Mouse (Mus musculus) erythroblast, embryonic 14.5 days (primary cell): ENCODE measurements around the gene Usp39. TPM values are rescaled to one million over a fixed set of nuclear protein-coding genes. Genes with fewer than 3 reads are reported as not detected.
A peak's percentile ranks its signal among the peaks of the same experiment; 100 is the strongest.

Source experiments
- H3K27me3 ChIP-seq: 2 replicates; pipeline ENCODE4 v1.6.1; 2012; ENCODE audit warnings: inconsistent platforms; ENCODE audit not compliant: control insufficient read depth
- H3K36me3 ChIP-seq: 2 replicates; pipeline ENCODE4 v1.6.1; 2012; ENCODE audit warnings: mild to moderate bottlenecking, inconsistent platforms; ENCODE audit not compliant: control insufficient read depth
- H3K4me1 ChIP-seq: 2 replicates; pipeline ENCODE4 v1.6.1; 2012; ENCODE audit warnings: inconsistent platforms; ENCODE audit not compliant: control insufficient read depth
- H3K4me3 ChIP-seq: replicated peaks from 2 replicates; pipeline ENCODE3; 2012; ENCODE audit warnings: moderate library complexity, mild to moderate bottlenecking, inconsistent platforms
- H3K9me3 ChIP-seq: 2 replicates; pipeline ENCODE4 v1.6.1; 2012; ENCODE audit warnings: low read length, inconsistent platforms, mixed read lengths; ENCODE audit not compliant: control insufficient read depth
- GATA1 ChIP-seq: IDR thresholded peaks from 2 replicates; pipeline ENCODE4 v1.6.1; 2012; ENCODE audit warnings: low read length, inconsistent platforms, mixed read lengths
- TAL1 ChIP-seq: IDR thresholded peaks from 3 replicates; pipeline ENCODE4 v1.6.1; 2012; ENCODE audit warnings: low read length, inconsistent platforms, mixed read lengths
- polyA plus RNA-seq: library from polyadenylated mRNA; stranded (reverse); fragments of >175 nt; gene quantifications from 2 replicates; pipeline ENCODE4 v1.2.3, GENCODE M21; 2012

The Usp39 gene
- polyA plus RNA-seq, 1 experiment = 3.5 TPM

- H3K27me3 ChIP-seq = no peaks in the 10 kb centered on the region
- TF ChIP-seq TAL1 (no peak), GATA1 (no peak)
These were observed 30.0 kb upstream of the Usp39 start for GRCm38 (mm10) chr6:72374820-72375563.

DNA sequence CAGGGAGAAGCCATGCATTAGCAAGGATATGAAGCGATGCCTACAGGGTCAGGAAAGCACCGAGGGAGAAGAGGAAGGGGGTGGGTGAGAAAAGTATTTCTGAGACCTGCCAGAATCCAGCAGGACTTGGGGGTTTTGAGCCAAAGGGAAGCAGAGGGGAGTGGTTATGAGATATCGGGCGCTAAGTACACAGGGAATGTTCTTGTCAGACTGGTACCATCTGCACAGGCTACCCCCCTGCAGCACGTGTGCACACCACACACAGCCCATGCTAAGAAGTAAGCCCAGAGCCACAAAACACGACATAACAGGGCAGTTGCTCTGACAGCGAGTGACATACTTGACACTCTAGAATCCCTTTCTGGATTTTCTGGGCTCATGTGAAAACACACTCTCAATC, 29.2 kb upstream of the Usp39 start:
- Histone ChIP-seq H3K27me3 (no peaks in the 10 kb centered on the region), H3K36me3 (peaks cover 81% of the 10 kb centered on the region), H3K9me3 (no peaks in the 10 kb centered on the region), H3K4me3 (no peak overlapping the region), H3K4me1 (peaks cover 80% of the 10 kb centered on the region)
- TF ChIP-seq GATA1 (no peak), TAL1 (no peak)

More at GRCm38 (mm10) chr6:72374820-72375563, 30.0 kb upstream of the Usp39 start:
- no peaks in the 10 kb centered on the region for H3K9me3 ChIP-seq
- peaks cover 81% of the 10 kb centered on the region for H3K4me1 ChIP-seq
- peaks cover 74% of the 10 kb centered on the region for H3K36me3 ChIP-seq
- H3K4me3 ChIP-seq = peak overlapping the region; percentile 43

DNA sequence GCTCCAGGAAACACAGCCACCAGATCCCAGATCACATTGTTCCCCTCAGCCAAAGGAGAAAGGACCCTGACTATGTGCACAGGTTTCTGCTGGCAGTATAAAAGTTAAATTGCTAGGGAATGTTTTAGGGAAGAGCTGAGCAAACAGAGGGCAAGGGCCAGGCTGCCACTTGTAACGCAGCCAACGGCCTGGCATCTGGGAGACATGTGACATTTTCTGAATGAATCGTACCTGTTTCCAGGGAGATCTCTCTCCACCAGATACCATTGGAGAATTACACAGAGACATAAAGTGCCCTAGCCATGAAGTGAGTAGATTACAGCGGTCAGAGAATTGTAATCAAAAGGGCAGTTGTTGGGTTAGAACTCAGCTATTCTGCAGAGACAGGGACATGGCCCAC, 28.2 kb upstream of the Usp39 start:
- Histone ChIP-seq H3K4me3 (no peak overlapping the region), H3K27me3 (no peaks in the 10 kb centered on the region), H3K4me1 (peaks cover 70% of the 10 kb centered on the region), H3K36me3 (peaks cover 85% of the 10 kb centered on the region), H3K9me3 (no peaks in the 10 kb centered on the region)
- no peak for TF ChIP-seq TAL1
- no peak for TF ChIP-seq GATA1

DNA sequence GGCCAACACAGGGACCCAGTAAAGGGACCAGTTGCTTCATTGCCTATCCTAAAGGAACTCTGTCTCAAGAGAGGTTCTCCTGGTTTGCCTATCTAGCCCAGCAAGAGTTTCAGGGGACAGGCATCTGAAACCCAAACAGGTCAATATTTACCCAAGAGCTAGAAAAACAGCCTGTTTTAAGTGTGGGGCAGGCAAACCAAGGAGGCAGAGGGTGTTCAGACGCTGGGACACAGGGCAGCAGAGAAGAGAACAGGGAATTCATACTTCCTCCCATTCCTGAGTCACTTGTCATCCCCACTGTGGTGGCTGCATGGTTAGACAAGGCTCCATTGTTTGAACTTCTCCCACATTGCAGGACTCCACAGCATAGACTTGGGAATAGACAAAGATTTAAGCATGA, 26.6 kb upstream of the Usp39 start:
- H3K4me1 ChIP-seq = peaks cover 60% of the 10 kb centered on the region
- no peaks in the 10 kb centered on the region for H3K27me3 ChIP-seq
- H3K9me3 ChIP-seq = no peaks in the 10 kb centered on the region
- TF ChIP-seq TAL1 = no peak
- TF ChIP-seq GATA1 = no peak
- H3K4me3 ChIP-seq = no peak overlapping the region
- peaks cover 76% of the 10 kb centered on the region for H3K36me3 ChIP-seq

DNA sequence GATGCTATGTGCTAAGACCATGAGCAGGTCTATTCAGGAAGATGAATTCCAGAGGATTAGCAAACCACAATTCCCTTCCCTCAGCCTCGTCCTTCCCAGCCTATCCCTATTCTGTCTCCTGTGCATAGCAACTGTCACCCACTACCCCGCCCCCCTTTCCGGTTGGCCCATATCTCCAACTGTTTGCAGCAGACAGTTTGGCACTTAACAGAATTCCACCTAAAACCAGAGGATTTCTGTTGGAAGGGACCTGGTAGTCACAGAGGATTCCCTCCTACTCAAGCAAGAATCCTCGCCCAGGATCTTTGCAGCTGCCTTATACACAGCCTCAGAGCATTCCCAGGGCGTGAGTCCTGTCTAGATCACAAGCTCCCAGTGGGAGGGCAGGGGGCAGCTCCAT, 26.2 kb upstream of the Usp39 start:
- Histone ChIP-seq H3K4me1 (peaks cover 58% of the 10 kb centered on the region), H3K4me3 (no peak overlapping the region), H3K9me3 (no peaks in the 10 kb centered on the region), H3K27me3 (no peaks in the 10 kb centered on the region), H3K36me3 (peaks cover 73% of the 10 kb centered on the region)
- TF ChIP-seq GATA1 (no peak), TAL1 (no peak)

GRCm38 (mm10) chr6:72370091-72370490, 25.1 kb upstream of the Usp39 start:
- no peak for TF ChIP-seq GATA1
- no peak for TF ChIP-seq TAL1
- peaks cover 66% of the 10 kb centered on the region for H3K36me3 ChIP-seq

GRCm38 (mm10) chr6:72369557-72369956, 24.6 kb upstream of the Usp39 start:
- Histone ChIP-seq H3K36me3 (peaks cover 64% of the 10 kb centered on the region), H3K4me1 (peaks cover 48% of the 10 kb centered on the region), H3K27me3 (no peaks in the 10 kb centered on the region), H3K9me3 (no peaks in the 10 kb centered on the region), H3K4me3 (no peak overlapping the region)
- TF ChIP-seq GATA1 (no peak), TAL1 (no peak)

More at GRCm38 (mm10) chr6:72370091-72370490, 25.1 kb upstream of the Usp39 start:
- Histone ChIP-seq H3K4me3 (no peak overlapping the region), H3K27me3 (no peaks in the 10 kb centered on the region), H3K4me1 (peaks cover 50% of the 10 kb centered on the region), H3K9me3 (no peaks in the 10 kb centered on the region)

DNA sequence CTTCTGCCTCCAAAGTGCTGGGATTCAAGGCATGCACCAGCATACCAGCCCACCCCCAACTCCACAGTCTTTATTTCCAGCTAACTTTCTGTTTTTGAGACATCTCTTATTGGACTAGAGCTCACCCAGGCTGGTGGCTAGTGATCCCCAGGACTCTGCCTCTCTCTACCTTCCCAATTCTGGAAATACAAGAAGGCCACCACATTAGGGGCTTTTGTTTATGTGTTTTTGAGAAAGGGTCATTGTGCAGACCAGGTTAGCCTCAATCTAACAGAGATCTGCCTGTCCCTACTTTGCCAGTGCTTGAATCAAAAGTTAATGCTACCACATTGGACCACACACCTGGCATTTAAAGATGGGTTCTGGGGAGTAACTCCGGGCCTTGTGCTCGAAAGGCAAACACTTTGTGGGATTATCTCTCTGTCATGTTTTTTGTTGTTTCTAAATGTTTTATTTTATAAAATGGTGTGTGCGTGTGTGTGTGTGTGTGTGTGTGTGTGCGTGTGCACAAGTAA, 22.5 kb upstream of the Usp39 start:
- no peaks in the 10 kb centered on the region for H3K9me3 ChIP-seq
- peaks cover 46% of the 10 kb centered on the region for H3K36me3 ChIP-seq
- TF ChIP-seq TAL1 (no peak), GATA1 (no peak)
- H3K4me1 ChIP-seq = peaks cover 45% of the 10 kb centered on the region
- H3K4me3 ChIP-seq = no peak overlapping the region
- H3K27me3 ChIP-seq = no peaks in the 10 kb centered on the region

DNA sequence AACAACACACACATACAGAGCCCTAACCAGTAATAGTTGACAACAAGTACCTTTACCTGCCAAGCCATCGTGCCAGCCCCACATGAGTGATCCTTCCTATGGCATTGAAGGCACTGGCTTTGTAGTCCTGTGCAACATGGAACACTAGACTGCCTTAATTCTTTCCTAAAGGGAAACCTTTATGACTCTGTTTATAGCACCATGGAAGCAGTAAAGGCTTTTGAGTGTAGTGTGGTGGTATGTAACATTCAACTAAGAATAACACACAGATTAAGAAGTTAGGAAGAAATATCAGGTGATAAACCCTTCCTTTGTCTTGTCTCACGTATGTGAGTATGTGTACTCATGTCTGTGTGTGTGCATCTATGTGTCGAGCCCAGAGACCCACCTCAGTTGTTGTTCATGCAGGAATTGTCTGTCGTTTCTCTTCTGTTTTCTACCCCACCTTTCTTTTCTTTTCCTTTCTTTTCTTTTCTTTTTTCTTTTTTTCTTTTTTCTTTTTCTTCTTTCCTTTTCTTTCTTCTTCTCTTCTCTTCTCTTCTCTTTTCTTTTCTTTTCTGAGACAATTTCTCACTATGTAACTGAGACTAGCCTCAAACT, 22.0 kb upstream of the Usp39 start, which contains the start of gene Rnf181:
Gene Rnf181, minus strand, starts transcription at position 113 of the 600 bp plus-strand sequence.
- H3K4me3 ChIP-seq = no peak within 1 kb of the TSS
- TF ChIP-seq TAL1 (no peak), GATA1 (no peak)
- peaks cover 41% of the 10 kb centered on the region for H3K36me3 ChIP-seq
- H3K9me3 ChIP-seq = no peaks in the 10 kb centered on the region
- H3K27me3 ChIP-seq = no peaks in the 10 kb centered on the region
- peaks cover 41% of the 10 kb centered on the region for H3K4me1 ChIP-seq
